Mouse (Mus musculus) cerebral cortex, adult 2 months (tissue): ENCODE data around the gene Trp53rkb.

ENCODE experiments used
- WGBS: fragments of 180-500 bp; shearing (Covaris S2); methylation state at CpG from one replicate; pipeline ENCODE4 v1.1.7; 2018; 5-methylcytosine and 5-hydroxymethylcytosine counted together

The Trp53rkb gene

GRCm38 (mm10) chr2:166799615-166800472 is 7.5 kb downstream of the Trp53rkb start:
- WGBS: 45% methylated on average over 11 of the region's 11 CpGs

DNA sequence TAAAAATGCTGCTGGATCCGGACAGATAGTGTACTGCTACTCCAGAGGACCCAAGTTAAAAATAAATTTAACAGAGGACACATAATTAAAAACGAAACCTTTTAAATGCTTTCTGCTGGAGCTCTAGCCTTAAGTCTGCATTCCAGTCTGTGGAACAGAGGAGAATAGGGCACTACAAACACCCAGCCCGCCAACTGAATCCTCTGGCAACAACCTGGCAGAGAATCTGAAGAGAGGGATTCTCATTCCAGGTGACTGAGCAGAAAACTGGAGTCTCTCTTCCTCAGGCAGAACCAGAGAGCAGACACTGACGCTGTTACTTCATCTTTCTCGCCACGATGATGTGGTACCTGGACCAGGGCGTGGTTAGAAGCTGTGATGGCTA is 8.1 kb downstream of the Trp53rkb start:
- WGBS: 64% methylated on average over 7 of the region's 7 CpGs

DNA sequence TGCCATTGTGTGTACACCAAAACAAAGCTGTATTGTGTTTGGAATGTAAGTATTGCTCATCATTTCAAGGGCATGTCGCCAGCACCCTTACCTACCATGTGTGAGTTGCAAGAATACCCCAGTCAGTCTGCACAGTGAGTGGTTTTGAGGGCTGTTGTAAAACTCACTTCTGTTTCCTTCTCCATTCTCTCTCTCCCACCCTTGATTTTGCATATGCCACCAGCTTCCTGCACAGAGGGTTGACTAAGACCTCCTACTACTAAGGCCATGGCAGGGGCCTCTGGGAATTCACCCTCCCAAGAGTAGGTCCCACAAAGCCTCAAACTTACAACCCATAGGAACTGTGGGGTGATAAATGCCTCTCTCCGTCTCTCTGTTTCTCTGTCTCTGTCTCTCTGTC is 9.1 kb downstream of the Trp53rkb start:
- 77% methylated on average over 2 of the region's 2 CpGs for WGBS

- 92% methylated on average over 3 of the region's 3 CpGs for WGBS
Observed at GRCm38 (mm10) chr2:166803298-166803697, 11.0 kb downstream of the Trp53rkb start.

DNA sequence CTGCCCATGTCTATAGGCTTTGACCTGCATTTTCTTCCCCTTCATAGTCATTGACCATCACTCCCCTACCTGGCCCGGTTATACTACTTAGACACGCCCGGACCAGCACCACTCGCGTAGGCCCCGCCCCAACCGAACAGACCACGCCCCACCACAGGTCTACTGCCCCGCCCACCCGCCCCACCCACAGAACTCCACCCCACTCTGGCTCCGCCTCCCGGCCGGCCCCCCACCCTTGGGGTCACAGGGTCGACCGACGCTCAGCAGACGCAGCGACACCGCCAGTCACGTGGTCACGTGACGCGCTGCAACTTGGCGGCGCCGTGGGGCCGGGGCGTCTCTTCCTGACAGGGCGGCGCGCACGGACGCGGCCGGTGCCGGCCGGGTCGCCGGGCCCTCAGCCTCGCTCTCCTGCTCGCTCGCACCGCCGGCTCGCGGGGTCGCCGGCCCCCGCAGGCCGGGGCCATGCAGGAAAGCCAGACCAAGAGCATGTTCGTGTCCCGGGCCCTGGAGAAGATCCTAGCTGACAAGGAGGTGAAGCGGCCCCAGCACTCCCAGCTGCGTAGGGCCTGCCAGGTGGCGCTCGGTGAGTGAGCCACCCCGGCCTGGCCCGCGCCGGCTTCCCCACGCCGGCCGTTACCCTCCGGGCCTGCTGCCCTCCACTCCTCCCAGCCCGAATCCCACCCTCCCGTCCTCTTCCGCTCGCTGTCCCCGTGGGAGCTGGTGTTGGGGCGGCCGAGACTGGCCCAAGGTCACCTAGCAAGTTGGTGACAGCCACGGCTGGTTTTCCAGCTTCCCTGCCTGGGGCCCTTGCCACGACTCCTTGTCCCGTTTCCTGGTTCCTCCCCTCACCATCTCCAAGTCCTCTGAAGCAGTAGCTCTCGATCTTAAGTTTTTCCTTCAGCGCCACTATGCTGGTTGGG is 13.2 kb downstream of the Trp53rkb start, which contains the start of gene Arfgef2:
Gene Arfgef2 (plus strand): TSS at position 339 of the 923 bp plus-strand sequence.
- WGBS: under 1% methylated on average over 76 of the region's 76 CpGs

GRCm38 (mm10) chr2:166806173-166806705 is 13.9 kb downstream of the Trp53rkb start:
- WGBS: 17% methylated on average over 14 of the region's 14 CpGs

DNA sequence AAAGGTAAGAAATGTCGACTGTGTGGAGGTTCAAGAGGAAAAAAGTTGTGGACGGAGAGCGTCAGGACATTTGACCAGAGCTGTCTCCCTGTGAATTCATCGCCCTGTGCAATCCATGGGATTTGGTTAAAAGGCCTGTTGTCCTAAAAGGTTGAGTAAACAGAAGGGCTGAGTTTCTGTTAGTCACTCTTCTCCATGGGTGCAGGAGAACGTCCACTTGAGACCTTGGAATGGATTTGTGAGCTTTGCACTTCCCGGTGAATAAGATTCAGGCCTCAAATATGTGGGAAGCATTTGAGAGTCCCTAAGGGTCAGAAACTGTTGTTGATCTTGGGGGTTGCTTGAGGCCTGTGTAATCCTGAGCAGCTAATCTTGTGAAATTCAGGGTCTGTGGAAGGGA is 14.5 kb downstream of the Trp53rkb start:
- WGBS: 80% methylated on average over 6 of the region's 6 CpGs

- WGBS: 64% methylated on average over 5 of the region's 5 CpGs
Observed at GRCm38 (mm10) chr2:166809499-166809898, 17.2 kb downstream of the Trp53rkb start.

- WGBS: 49% methylated on average over 10 of the region's 10 CpGs
Observed at GRCm38 (mm10) chr2:166810821-166811220, 18.5 kb downstream of the Trp53rkb start.

DNA sequence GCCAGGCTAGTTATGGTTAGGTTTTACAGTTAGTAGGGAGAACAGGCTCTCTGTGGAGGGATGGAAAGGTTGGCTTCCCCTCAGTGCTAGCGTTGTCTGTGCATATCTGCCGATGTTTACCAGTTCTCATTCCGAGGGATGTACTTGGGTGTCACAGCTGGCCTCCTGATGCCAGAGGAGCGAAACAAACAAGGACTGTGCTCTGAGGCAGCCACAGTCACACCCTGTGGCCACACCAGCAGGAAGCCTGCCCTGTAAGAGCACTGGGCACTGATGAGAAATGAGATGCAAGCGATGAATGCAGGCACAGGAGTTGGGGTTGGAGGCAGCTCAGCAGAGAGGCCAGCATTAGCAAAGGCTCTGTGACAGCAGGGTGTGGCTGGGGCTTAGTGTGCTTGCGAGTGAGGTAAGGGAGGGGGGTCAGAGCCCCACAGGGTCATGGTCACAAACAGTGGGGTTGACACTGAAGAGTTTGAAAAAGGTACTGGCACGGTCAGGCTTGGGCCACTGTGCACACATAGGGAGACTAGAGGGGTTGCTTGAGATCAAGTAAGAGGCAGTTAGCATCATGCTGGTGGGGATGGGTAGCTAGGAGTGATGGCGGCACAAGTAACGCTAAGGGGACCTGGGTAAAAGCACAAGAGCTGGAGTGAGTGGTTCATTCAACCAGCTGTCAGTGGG is 26.3 kb downstream of the Trp53rkb start:
- 75% methylated on average over 9 of the region's 9 CpGs for WGBS

- WGBS: 71% methylated on average over 8 of the region's 8 CpGs
Observed at GRCm38 (mm10) chr2:166819849-166820248, 27.5 kb downstream of the Trp53rkb start.

DNA sequence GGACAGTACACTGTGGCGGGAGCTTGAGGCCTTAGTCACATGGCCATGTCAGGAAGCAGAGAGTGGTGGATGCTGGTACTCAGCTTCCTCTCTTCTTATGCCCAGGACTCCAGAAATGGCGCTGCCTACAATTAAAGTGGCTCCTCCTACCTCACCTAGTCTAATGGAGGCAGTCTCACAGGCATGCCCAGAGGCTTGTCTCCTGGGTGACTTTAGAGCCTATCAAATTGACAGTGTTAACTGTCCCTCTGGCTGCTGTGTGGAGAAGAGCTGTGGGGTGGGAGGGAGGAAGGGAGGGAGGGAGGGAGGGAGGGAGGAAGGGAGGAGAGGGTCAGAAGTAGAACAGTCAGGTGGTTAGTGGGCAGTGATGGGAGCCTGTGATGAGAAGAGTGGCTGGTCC is 28.5 kb downstream of the Trp53rkb start:
- 62% methylated on average over 2 of the region's 2 CpGs for WGBS

DNA sequence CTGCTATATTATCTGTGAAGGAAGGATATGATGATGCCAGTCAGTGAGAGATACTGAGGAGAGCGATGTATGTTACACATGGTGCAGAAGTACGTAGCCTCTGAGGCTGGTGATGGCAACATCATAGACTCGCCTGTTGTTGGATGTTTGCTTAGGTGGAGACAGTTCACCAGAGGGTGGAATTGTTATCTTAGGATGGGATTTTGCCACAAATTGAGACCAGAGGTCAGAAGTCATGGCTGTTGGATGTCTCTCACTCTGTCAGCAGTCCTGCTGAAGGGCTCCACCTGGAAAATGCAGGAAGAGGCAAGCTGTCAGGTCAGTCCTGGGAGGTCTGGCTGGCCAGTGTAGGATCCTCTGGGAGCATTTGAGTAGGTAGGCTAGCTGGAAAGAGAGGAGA is 29.1 kb downstream of the Trp53rkb start:
- 97% methylated on average over 3 of the region's 3 CpGs for WGBS

DNA sequence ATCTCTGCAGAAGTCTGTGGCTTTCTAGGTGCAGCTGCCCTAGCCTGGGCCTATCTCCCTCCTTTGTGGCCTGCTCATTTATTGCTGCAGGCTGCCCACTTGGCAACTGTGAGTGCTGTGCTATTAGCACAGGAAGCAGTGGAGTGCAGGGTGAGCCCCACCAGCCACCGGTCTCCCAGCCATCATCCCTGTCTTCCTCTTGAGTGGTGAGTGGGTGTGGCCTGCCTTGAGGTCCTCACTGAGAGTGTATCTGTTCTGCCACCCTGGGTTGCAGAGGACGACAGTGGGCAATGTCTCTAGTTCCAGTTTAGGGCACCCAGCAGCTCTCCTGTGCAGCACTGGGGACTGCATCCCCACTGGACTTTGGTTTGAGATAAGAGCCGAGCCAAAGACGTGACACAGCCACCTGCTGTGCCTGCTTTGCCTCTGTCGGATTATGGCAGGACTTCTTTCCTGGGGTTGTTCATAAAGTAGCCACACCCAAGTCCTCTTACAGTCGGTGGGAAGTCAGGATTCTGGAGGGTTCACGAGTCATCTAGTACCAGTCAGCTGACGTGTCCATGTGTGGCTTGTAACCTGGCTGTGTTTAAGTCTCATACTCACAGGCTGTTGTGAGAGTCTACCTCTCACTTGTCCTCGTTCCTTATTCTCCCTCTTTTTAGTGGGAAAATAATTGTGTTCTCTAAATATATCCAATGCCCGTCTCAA is 29.9 kb downstream of the Trp53rkb start:
- 60% methylated on average over 10 of the region's 10 CpGs for WGBS

DNA sequence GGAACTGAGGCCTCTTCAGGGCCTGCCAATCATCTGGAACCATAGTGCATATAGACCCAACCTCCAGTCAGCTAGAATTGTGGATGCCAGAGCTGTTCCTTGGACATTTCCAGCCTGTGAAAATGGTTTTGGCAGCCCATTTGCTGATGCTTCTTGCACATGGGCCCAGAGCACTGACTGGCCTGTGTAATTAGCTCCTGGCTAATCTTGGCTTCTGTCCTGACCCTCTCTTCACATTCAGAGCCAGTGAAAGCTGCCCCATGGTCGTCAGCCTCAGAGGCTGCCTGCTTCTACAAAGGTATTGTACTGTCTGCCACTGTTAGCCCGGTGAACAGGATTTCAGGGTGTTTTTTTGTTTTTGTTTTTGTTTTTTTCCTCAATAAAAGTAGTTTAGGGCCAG is 30.6 kb downstream of the Trp53rkb start:
- 63% methylated on average over 2 of the region's 2 CpGs for WGBS

DNA sequence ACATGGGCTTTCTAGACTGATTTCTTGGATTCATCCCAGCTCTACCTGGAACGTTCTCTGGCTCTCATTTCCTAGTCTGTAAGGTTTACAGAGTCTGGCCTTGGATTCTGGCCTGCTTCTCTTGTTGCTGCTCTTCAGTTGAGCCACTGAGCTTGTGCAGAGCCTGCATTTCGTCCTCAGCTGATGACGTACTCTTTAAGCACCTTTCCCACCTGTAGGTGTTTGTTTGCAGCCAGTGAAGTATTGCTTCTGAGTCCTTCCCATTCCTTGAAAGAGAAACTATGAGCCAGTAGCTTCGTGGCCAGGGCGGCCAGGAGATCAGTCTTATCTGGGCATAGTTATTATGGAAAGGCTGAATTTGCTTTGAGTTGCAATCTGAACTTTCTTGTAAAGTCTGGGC is 32.1 kb downstream of the Trp53rkb start:
- WGBS: 87% methylated on average over 5 of the region's 5 CpGs

DNA sequence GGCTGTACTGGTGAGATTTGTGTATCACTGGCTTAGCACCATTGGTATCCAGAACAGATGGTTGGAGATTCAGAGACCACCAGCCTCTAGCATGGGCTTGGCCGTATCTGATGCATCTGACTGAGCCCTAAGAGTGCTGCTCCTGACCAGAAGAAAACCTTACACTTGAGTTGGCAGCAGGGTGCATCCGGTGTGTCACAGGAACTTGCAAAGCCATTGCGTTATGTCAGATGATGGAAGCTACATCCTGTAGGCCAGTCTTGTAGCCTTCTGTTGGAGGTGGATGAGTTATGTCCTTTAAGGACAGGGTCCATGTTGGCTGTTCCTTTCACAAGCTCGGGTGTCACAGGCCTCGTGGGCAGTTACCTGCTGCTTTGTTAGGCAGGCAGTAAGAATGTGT is 32.7 kb downstream of the Trp53rkb start:
- 94% methylated on average over 5 of the region's 5 CpGs for WGBS

DNA sequence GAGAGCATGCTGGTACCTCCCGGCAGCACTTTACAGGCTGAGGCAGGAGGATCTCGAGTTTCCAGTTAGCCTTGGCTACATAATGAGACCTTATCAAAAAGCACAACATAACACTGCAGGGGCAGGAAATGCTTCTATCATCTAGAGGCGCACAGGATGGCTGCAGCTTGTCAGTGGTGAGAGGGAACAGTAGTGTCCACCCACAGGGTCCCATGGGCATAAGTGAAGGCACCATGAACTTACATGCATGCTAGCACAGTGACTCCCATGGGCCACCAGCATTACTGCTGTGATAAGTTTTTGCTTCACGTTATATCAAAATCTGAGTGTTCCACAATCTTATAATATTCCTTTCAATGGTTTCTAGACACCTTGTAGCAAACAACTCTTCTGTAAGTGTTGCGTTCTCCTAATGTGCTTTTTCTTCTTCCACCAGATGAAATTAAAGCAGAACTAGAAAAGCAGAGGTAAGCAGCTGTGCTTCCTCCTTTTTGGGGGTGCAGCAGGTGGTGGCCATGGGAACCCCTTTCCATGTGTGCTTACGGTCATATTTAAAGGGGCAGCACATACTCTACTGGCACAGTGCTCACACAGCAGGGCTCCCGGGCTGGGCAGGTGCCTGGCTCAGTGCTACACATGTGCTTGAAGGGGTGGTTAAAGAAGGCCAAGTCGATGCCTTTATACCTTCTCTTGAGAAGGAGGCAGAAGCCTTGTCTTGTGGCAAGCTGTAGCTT is 34.3 kb downstream of the Trp53rkb start:
- WGBS: 92% methylated on average over 8 of the region's 8 CpGs

GRCm38 (mm10) chr2:166828306-166828705 is 36.0 kb downstream of the Trp53rkb start:
- WGBS: 55% methylated on average over 12 of the region's 12 CpGs

- WGBS: 94% methylated on average over 5 of the region's 5 CpGs
Observed at GRCm38 (mm10) chr2:166830350-166830749, 38.0 kb downstream of the Trp53rkb start.
